Mouse (Mus musculus) megakaryocyte, embryonic 14.5 days (primary cell): ENCODE results near the gene Gjd3. TPM values are rescaled to one million over a fixed set of nuclear protein-coding genes. Genes with fewer than 3 reads are reported as not detected.

Experiments used
- H3K27me3 ChIP-seq: replicated peaks from 2 replicates; pipeline ENCODE3; 2012; ENCODE audit warnings: inconsistent platforms
- H3K36me3 ChIP-seq: replicated peaks from 2 replicates; pipeline ENCODE3; 2012; ENCODE audit warnings: low read length, inconsistent platforms, mixed read lengths
- H3K4me1 ChIP-seq: 2 replicates; pipeline ENCODE4 v1.6.1; 2012; ENCODE audit warnings: inconsistent platforms
- H3K4me3 ChIP-seq: replicated peaks from 2 replicates; pipeline ENCODE3; 2012; ENCODE audit warnings: moderate library complexity, mild to moderate bottlenecking, inconsistent platforms
- H3K9me3 ChIP-seq: 2 replicates; pipeline ENCODE4 v1.6.1; 2012; ENCODE audit warnings: inconsistent platforms
- FLI1 ChIP-seq: IDR thresholded peaks from 2 replicates; pipeline ENCODE4 v1.6.1; 2012; ENCODE audit warnings: low read length, inconsistent platforms, mixed read lengths
- GATA1 ChIP-seq: IDR thresholded peaks from 3 replicates; pipeline ENCODE4 v1.6.1; 2012; ENCODE audit warnings: mixed read lengths, low read length, inconsistent platforms, borderline replicate concordance
- polyA plus RNA-seq: library from polyadenylated mRNA; stranded (reverse); fragments of >175 nt; gene quantifications from 2 replicates; pipeline ENCODE4 v1.2.3, GENCODE M21; 2012; ENCODE audit warnings: low replicate concordance; ENCODE audit not compliant: insufficient read depth

Gene Gjd3
- polyA plus RNA-seq: not detected in 2 replicates

- TF ChIP-seq GATA1 (no peak), FLI1 (no peak)
- H3K27me3 ChIP-seq: peaks cover 80% of the 10 kb centered on the region
- H3K4me3 ChIP-seq: peak within 1 kb of the TSS; percentile 92
- no peaks in the 10 kb centered on the region for H3K9me3 ChIP-seq
- peaks cover 19% of the 10 kb centered on the region for H3K4me1 ChIP-seq
- peaks cover 2% of the 10 kb centered on the region for H3K36me3 ChIP-seq
Measured at GRCm38 (mm10) chr11:98982773-98983133, at the start of gene Gjd3. TSS of gene Gjd3 (minus strand) at chr11:98983016.

GRCm38 (mm10) chr11:99026899-99027440, 44.2 kb upstream of the Gjd3 start:
- Histone ChIP-seq H3K4me1 (peaks cover 43% of the 10 kb centered on the region), H3K9me3 (no peaks in the 10 kb centered on the region; the same call in 1 of the 2 replicates), H3K4me3 (no peak overlapping the region), H3K36me3 (peaks cover 4% of the 10 kb centered on the region), H3K27me3 (peaks cover 8% of the 10 kb centered on the region)
- TF ChIP-seq GATA1 (no peak), FLI1 (no peak)

- no peak for TF ChIP-seq GATA1
- TF ChIP-seq FLI1: no peak
- Histone ChIP-seq H3K27me3 (peaks cover 4% of the 10 kb centered on the region), H3K9me3 (no peaks in the 10 kb centered on the region; the same call in 1 of the 2 replicates), H3K4me1 (peaks cover 46% of the 10 kb centered on the region), H3K36me3 (peaks cover 15% of the 10 kb centered on the region), H3K4me3 (no peak overlapping the region)
Measured at GRCm38 (mm10) chr11:99025878-99026277, 43.1 kb upstream of the Gjd3 start.

GRCm38 (mm10) chr11:99024468-99025134, 41.8 kb upstream of the Gjd3 start:
- Histone ChIP-seq H3K4me3 (peak overlapping the region; percentile 95), H3K9me3 (no peaks in the 10 kb centered on the region; the same call in 1 of the 2 replicates), H3K27me3 (no peaks in the 10 kb centered on the region), H3K36me3 (peaks cover 24% of the 10 kb centered on the region), H3K4me1 (peaks cover 42% of the 10 kb centered on the region)
- TF ChIP-seq FLI1 (no peak), GATA1 (no peak)

- peak within 1 kb of the TSS; percentile 95 for H3K4me3 ChIP-seq
- peaks cover 40% of the 10 kb centered on the region for H3K4me1 ChIP-seq
- no peaks in the 10 kb centered on the region; the same call in 1 of the 2 replicates for H3K9me3 ChIP-seq
- H3K36me3 ChIP-seq: peaks cover 32% of the 10 kb centered on the region
- TF ChIP-seq FLI1 (peak; percentile 48; the same call in 1 of the 2 replicates), GATA1 (peak; percentile 92; the same call in 2 of the 3 replicates)
- no peaks in the 10 kb centered on the region for H3K27me3 ChIP-seq
Measured at GRCm38 (mm10) chr11:99023500-99024467, 41.0 kb upstream of the Gjd3 start, which contains the start of gene Top2a. TSS of gene Top2a (minus strand) at chr11:99024189.

GRCm38 (mm10) chr11:99023094-99023493, 40.3 kb upstream of the Gjd3 start:
- no peak for TF ChIP-seq FLI1
- no peak for TF ChIP-seq GATA1
- Histone ChIP-seq H3K27me3 (no peaks in the 10 kb centered on the region), H3K9me3 (no peaks in the 10 kb centered on the region), H3K4me1 (peaks cover 36% of the 10 kb centered on the region), H3K36me3 (peaks cover 39% of the 10 kb centered on the region), H3K4me3 (peak overlapping the region; percentile 95)

- TF ChIP-seq GATA1 (no peak), FLI1 (no peak)
- peaks cover 36% of the 10 kb centered on the region for H3K4me1 ChIP-seq
- H3K36me3 ChIP-seq: peaks cover 45% of the 10 kb centered on the region
- H3K4me3 ChIP-seq: peak overlapping the region; percentile 95
- no peaks in the 10 kb centered on the region for H3K27me3 ChIP-seq
- no peaks in the 10 kb centered on the region for H3K9me3 ChIP-seq
Measured at GRCm38 (mm10) chr11:99022384-99022933, 39.6 kb upstream of the Gjd3 start.

GRCm38 (mm10) chr11:99019844-99020243, 37.0 kb upstream of the Gjd3 start:
- TF ChIP-seq FLI1 (no peak), GATA1 (no peak)
- Histone ChIP-seq H3K27me3 (no peaks in the 10 kb centered on the region), H3K4me1 (peaks cover 35% of the 10 kb centered on the region), H3K9me3 (no peaks in the 10 kb centered on the region), H3K36me3 (peaks cover 71% of the 10 kb centered on the region), H3K4me3 (no peak overlapping the region)

GRCm38 (mm10) chr11:99013856-99014255, 31.0 kb upstream of the Gjd3 start:
- Histone ChIP-seq H3K4me1 (no peaks in the 10 kb centered on the region), H3K4me3 (no peak overlapping the region), H3K36me3 (peaks cover 100% of the 10 kb centered on the region), H3K9me3 (no peaks in the 10 kb centered on the region), H3K27me3 (no peaks in the 10 kb centered on the region)
- TF ChIP-seq FLI1: no peak
- no peak for TF ChIP-seq GATA1
